Mouse (Mus musculus): ENCODE measurements around the gene Gm7735. TPM values are rescaled to one million over a fixed set of nuclear protein-coding genes. Genes with fewer than 3 reads are reported as not detected.

Gm7735 gene
- polyA plus RNA-seq (2014; fragmentation: Illumina TruSeq; extraction: RNeasy Lipid Tissue Mini Kit (QIAGEN cat#74804); ENCODE audit: low read depth, low replicate concordance) = not detected

GRCm38 (mm10) chr16:89169190-89169589 lies at the start of gene Gm7735:
TSS of gene Gm7735 (plus strand) at chr16:89169490.

GRCm38 (mm10) chr16:89140551-89140950 lies 28.7 kb upstream of the Gm7735 start, which contains the start of gene Gm6358:
TSS of gene Gm6358 (plus strand) at chr16:89140851.

GRCm38 (mm10) chr16:89150786-89151185 lies 18.5 kb upstream of the Gm7735 start, which contains the start of gene Gm10061:
TSS of gene Gm10061 (plus strand) at chr16:89151086.

GRCm38 (mm10) chr16:89157652-89158051 lies 11.6 kb upstream of the Gm7735 start, which contains the start of gene Gm9789:
TSS of gene Gm9789 (plus strand) at chr16:89157952.

GRCm38 (mm10) chr16:89174435-89174834 lies 5.1 kb downstream of the Gm7735 start, which contains the start of gene 1110057P08Rik:
TSS of gene 1110057P08Rik (plus strand) at chr16:89174735.

GRCm38 (mm10) chr16:89205561-89205960 lies 36.3 kb downstream of the Gm7735 start, which contains the start of gene Krtap20-2:
TSS of gene Krtap20-2 (plus strand) at chr16:89205861.

Other genes with a start within 250 kb of the Gm7735 start
- not detected for gene Krtap19-9b, start 237.2 kb upstream of the Gm7735 start, polyA plus RNA-seq (2014; fragmentation: Illumina TruSeq; extraction: RNeasy Lipid Tissue Mini Kit (QIAGEN cat#74804); ENCODE audit: low read depth, low replicate concordance)
- gene Krtap16-3, start 206.6 kb upstream of the Gm7735 start, polyA plus RNA-seq (2014; fragmentation: Illumina TruSeq; extraction: RNeasy Lipid Tissue Mini Kit (QIAGEN cat#74804); ENCODE audit: low read depth, low replicate concordance) = not detected
- not detected for gene Krtap22-2, start 158.7 kb upstream of the Gm7735 start, polyA plus RNA-seq (2014; fragmentation: Illumina TruSeq; extraction: RNeasy Lipid Tissue Mini Kit (QIAGEN cat#74804); ENCODE audit: low read depth, low replicate concordance)
- not detected for gene Gm10229, start 154.2 kb upstream of the Gm7735 start, polyA plus RNA-seq (2014; fragmentation: Illumina TruSeq; extraction: RNeasy Lipid Tissue Mini Kit (QIAGEN cat#74804); ENCODE audit: low read depth, low replicate concordance)
- not detected for gene Krtap6-1, start 137.8 kb upstream of the Gm7735 start, polyA plus RNA-seq (2014; fragmentation: Illumina TruSeq; extraction: RNeasy Lipid Tissue Mini Kit (QIAGEN cat#74804); ENCODE audit: low read depth, low replicate concordance)
- not detected for gene Gm10228, start 128.0 kb upstream of the Gm7735 start, polyA plus RNA-seq (2014; fragmentation: Illumina TruSeq; extraction: RNeasy Lipid Tissue Mini Kit (QIAGEN cat#74804); ENCODE audit: low read depth, low replicate concordance)
- not detected for gene Krtap6-5, start 121.6 kb upstream of the Gm7735 start, polyA plus RNA-seq (2014; fragmentation: Illumina TruSeq; extraction: RNeasy Lipid Tissue Mini Kit (QIAGEN cat#74804); ENCODE audit: low read depth, low replicate concordance)
- not detected for gene 1110025L11Rik, start 105.5 kb upstream of the Gm7735 start, polyA plus RNA-seq (2014; fragmentation: Illumina TruSeq; extraction: RNeasy Lipid Tissue Mini Kit (QIAGEN cat#74804); ENCODE audit: low read depth, low replicate concordance)
- not detected for gene Krtap6-3, start 85.5 kb upstream of the Gm7735 start, polyA plus RNA-seq (2014; fragmentation: Illumina TruSeq; extraction: RNeasy Lipid Tissue Mini Kit (QIAGEN cat#74804); ENCODE audit: low read depth, low replicate concordance)
- not detected for gene Gm6358, start 28.6 kb upstream of the Gm7735 start, polyA plus RNA-seq (2014; fragmentation: Illumina TruSeq; extraction: RNeasy Lipid Tissue Mini Kit (QIAGEN cat#74804); ENCODE audit: low read depth, low replicate concordance)
- gene Gm10061, start 18.4 kb upstream of the Gm7735 start, polyA plus RNA-seq (2014; fragmentation: Illumina TruSeq; extraction: RNeasy Lipid Tissue Mini Kit (QIAGEN cat#74804); ENCODE audit: low read depth, low replicate concordance) = not detected
- not detected for gene Gm9789, start 11.5 kb upstream of the Gm7735 start, polyA plus RNA-seq (2014; fragmentation: Illumina TruSeq; extraction: RNeasy Lipid Tissue Mini Kit (QIAGEN cat#74804); ENCODE audit: low read depth, low replicate concordance)
- not detected for gene 1110057P08Rik, start 5.2 kb downstream of the Gm7735 start, polyA plus RNA-seq (2014; fragmentation: Illumina TruSeq; extraction: RNeasy Lipid Tissue Mini Kit (QIAGEN cat#74804); ENCODE audit: low read depth, low replicate concordance)
- not detected for gene Krtap20-2, start 36.4 kb downstream of the Gm7735 start, polyA plus RNA-seq (2014; fragmentation: Illumina TruSeq; extraction: RNeasy Lipid Tissue Mini Kit (QIAGEN cat#74804); ENCODE audit: low read depth, low replicate concordance)
- not detected for gene Krtap21-1, start 234.4 kb downstream of the Gm7735 start, polyA plus RNA-seq (2014; fragmentation: Illumina TruSeq; extraction: RNeasy Lipid Tissue Mini Kit (QIAGEN cat#74804); ENCODE audit: low read depth, low replicate concordance)

Data from kidney, adult 10 weeks (tissue).